Mouse (Mus musculus) embryonic facial prominence, embryonic 14.5 days (tissue): ENCODE measurements at regions not wholly inside any gene's neighbourhood (a gene's known extent, or its start where the extent isn't known, plus 50 kb on each side); places are given as distances from the start of the nearest gene placed in this dataset.

Source experiments
- ATAC-seq: fragments of 200-750 bp; cut with Nextera tagmentation; 2 replicates; pipeline ENCODE4 v1.8.0; 2017; ENCODE audit warnings: low read depth, moderate number of reproducible peaks, moderate TSS enrichment
- DNase-seq: peaks from one replicate; pipeline ENCODE4 v3.0.0-alpha.2; 2015; ENCODE audit warnings: low spot score
- H3K27ac ChIP-seq: fragments of 300-500 bp; sonication (generic); replicated peaks from 2 replicates; pipeline ENCODE4 v1.5.1; 2014; ENCODE audit warnings: low read depth, mild to moderate bottlenecking, low read length, moderate library complexity
- H3K27me3 ChIP-seq: fragments of 300-500 bp; sonication (generic); replicated peaks from 2 replicates; pipeline ENCODE4 v1.6.1; 2014; ENCODE audit warnings: low read length; ENCODE audit not compliant: control insufficient read depth, insufficient read depth
- H3K36me3 ChIP-seq: fragments of 300-500 bp; sonication (generic); 2 replicates; pipeline ENCODE4 v1.6.1; 2014; ENCODE audit warnings: low read length, mixed read lengths; ENCODE audit not compliant: control insufficient read depth, insufficient read depth
- H3K4me1 ChIP-seq: fragments of 300-500 bp; sonication (generic); 2 replicates; pipeline ENCODE4 v1.6.1; 2014; ENCODE audit warnings: antibody characterized with exemption, low read length; ENCODE audit not compliant: control insufficient read depth, insufficient read depth
- H3K4me2 ChIP-seq: fragments of 300-500 bp; sonication (generic); 2 replicates; pipeline ENCODE4 v1.6.1; 2014; ENCODE audit warnings: low read depth, mild to moderate bottlenecking, low read length, moderate library complexity, mixed read lengths
- H3K4me3 ChIP-seq: fragments of 300-500 bp; sonication (generic); 2 replicates; pipeline ENCODE4 v1.5.1; 2014; ENCODE audit warnings: low read depth, mild to moderate bottlenecking, low read length
- H3K9ac ChIP-seq: fragments of 300-500 bp; sonication (generic); 2 replicates; pipeline ENCODE4 v1.6.1; 2014; ENCODE audit warnings: low read depth, mild to moderate bottlenecking, low read length, moderate library complexity, mixed read lengths
- H3K9me3 ChIP-seq: fragments of 300-500 bp; sonication (generic); 2 replicates; pipeline ENCODE4 v1.6.1; 2016; ENCODE audit warnings: low read length; ENCODE audit not compliant: control insufficient read depth
- WGBS: fragments of 180-500 bp; shearing (Covaris S2); extraction: QIAGEN DNeasy Blood & Tissue Kit; methylation state at CpG from one replicate; pipeline ENCODE4 v1.1.7; 2014; 5-methylcytosine and 5-hydroxymethylcytosine counted together

- Histone ChIP-seq H3K4me3 (no peak overlapping the region), H3K4me1 (no peaks in the 10 kb centered on the region), H3K36me3 (no peaks in the 10 kb centered on the region), H3K9me3 (peaks cover 6% of the 10 kb centered on the region; the same call in 1 of the 2 replicates), H3K4me2 (no peak overlapping the region), H3K27ac (no peak overlapping the region), H3K27me3 (no peaks in the 10 kb centered on the region), H3K9ac (no peak overlapping the region)
- DNase-seq: no peak
- 100% methylated on average over 1 of the region's 1 CpGs for WGBS
- no peak for ATAC-seq
Measured at GRCm38 (mm10) chr14:13212658-13213057, 71.9 kb upstream of the Synpr start.
